ENCODE assay signal across 8 mouse cellular contexts in the genomic region with DNA sequence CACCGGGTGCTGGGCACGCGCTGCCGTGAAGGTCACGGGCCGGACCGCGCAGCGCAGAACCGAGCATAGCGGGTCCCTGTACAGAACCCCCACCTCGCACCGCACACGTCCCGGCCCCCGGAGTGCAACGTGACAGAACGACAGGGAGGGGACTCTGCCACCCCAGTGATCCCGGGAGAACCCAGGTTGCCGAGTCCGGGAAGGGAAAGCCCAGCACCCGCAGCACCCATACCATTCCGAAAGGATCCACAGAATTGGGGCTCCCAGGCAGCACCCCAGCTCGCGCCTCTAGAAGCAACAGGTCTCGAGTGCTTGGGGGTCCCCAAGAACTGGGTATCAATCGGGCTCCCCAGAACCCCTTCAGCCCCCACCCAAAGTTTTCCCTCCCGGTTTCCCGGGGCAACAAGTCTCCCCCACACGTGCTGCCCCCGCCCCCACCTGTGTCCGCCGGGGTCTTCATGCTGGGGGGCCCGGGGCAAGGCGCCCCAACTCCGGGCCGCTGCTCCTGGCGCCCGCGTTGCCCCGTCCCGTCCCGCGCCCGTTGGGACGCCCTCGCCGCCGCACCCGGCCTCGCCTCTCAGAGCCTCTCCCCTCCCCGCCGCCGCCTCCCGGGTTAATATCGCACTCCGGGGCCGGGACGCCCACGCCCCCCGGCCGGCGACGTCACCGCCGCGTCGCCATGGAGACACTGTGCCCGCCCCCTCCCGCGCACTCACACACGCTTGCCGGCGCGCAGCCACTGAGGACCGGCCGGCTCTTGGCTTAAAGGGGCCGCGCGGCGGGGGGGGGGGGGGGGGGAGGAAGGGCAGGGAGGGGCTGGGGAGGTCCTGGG. TPM values are rescaled to one million over a fixed set of nuclear protein-coding genes. Genes with fewer than 3 reads are reported as not detected.
DNase-seq lines count a peak whose midpoint lies in the region; ATAC-seq and TF ChIP-seq lines count a peak whose summit lies in the region.

A gene (minus strand): TSS at position 621 of the 832 bp plus-strand sequence.

- no peaks in the 10 kb centered on the region for H3K9me3 ChIP-seq in embryonic facial prominence, embryonic 15.5 days (replicated peaks)
- no peaks in the 10 kb centered on the region for H3K9me3 ChIP-seq in limb, embryonic 13.5 days
- H3K9me3 ChIP-seq in midbrain, embryonic 15.5 days: no peaks in the 10 kb centered on the region

- peak within 1 kb of the TSS; percentile 94 for H3K4me3 ChIP-seq in bone marrow, adult 2 months (replicated peaks; ENCODE audit: control insufficient read depth, low read depth, low read length)
- peak within 1 kb of the TSS; percentile 97 for H3K4me3 ChIP-seq in embryonic facial prominence, embryonic 15.5 days (replicated peaks)
- H3K4me3 ChIP-seq in limb, embryonic 13.5 days: peak within 1 kb of the TSS; percentile 97
- peak within 1 kb of the TSS; percentile 71 for H3K4me3 ChIP-seq in midbrain, embryonic 15.5 days

- TF ChIP-seq POLR2A in bone marrow, adult 2 months (IDR thresholded peaks at IDR 0.05; ENCODE audit: borderline replicate concordance, control insufficient read depth, low read depth, low read length): peak; percentile 74; the same call in 1 of the 2 replicates

- peak within 1 kb of the TSS; percentile 70 for H3K27ac ChIP-seq in bone marrow, adult 2 months (ENCODE audit: control insufficient read depth, insufficient read depth, low read depth, low read length, poor library complexity)
- peak within 1 kb of the TSS; percentile 99 for H3K27ac ChIP-seq in embryonic facial prominence, embryonic 15.5 days (replicated peaks)
- peak within 1 kb of the TSS; percentile 99 for H3K27ac ChIP-seq in limb, embryonic 13.5 days
- H3K27ac ChIP-seq in midbrain, embryonic 15.5 days: peak within 1 kb of the TSS; percentile 82

- ATAC-seq in embryonic facial prominence, embryonic 15.5 days (ENCODE audit: insufficient number of reproducible peaks, low FRiP score, low TSS enrichment, low read depth): peak; percentile 86
- ATAC-seq in limb, embryonic 13.5 days (ENCODE audit: low FRiP score, low read depth): peak; percentile 81
- peak; percentile 72 for ATAC-seq in midbrain, embryonic 15.5 days (replicated peaks)

- H3K9ac ChIP-seq in embryonic facial prominence, embryonic 15.5 days: peak within 1 kb of the TSS; percentile 90
- H3K9ac ChIP-seq in limb, embryonic 13.5 days: peak within 1 kb of the TSS; percentile 96
- peak within 1 kb of the TSS; percentile 51 for H3K9ac ChIP-seq in midbrain, embryonic 15.5 days

- WGBS in bone marrow, adult 2 months: 1% methylated on average over 77 of the region's 81 CpGs
- WGBS in embryonic facial prominence, embryonic 15.5 days: under 1% methylated on average over 75 of the region's 81 CpGs
- under 1% methylated on average over 77 of the region's 81 CpGs for WGBS in limb, embryonic 13.5 days
- WGBS in midbrain, embryonic 15.5 days: 2% methylated on average over 68 of the region's 81 CpGs

- peak within 1 kb of the TSS; percentile 86 for H3K4me2 ChIP-seq in embryonic facial prominence, embryonic 15.5 days (replicated peaks)
- H3K4me2 ChIP-seq in limb, embryonic 13.5 days (replicated peaks): peak within 1 kb of the TSS; percentile 97
- H3K4me2 ChIP-seq in midbrain, embryonic 15.5 days: peak within 1 kb of the TSS; percentile 100

- peaks cover 9% of the 10 kb centered on the region for H3K36me3 ChIP-seq in embryonic facial prominence, embryonic 15.5 days
- H3K36me3 ChIP-seq in limb, embryonic 13.5 days: peaks cover 11% of the 10 kb centered on the region
- H3K36me3 ChIP-seq in midbrain, embryonic 15.5 days (replicated peaks): no peaks in the 10 kb centered on the region

- no peaks in the 10 kb centered on the region; the same call in 1 of the 2 replicates for H3K4me1 ChIP-seq in bone marrow, adult 2 months (ENCODE audit: control insufficient read depth, insufficient read depth, low read length)
- H3K4me1 ChIP-seq in embryonic facial prominence, embryonic 15.5 days: peaks cover 50% of the 10 kb centered on the region
- peaks cover 47% of the 10 kb centered on the region for H3K4me1 ChIP-seq in limb, embryonic 13.5 days
- peaks cover 59% of the 10 kb centered on the region for H3K4me1 ChIP-seq in midbrain, embryonic 15.5 days

- peak; percentile 77 for DNase-seq in 3T3-L1 (ENCODE audit: low read depth, low spot score)
- DNase-seq in heart, adult 8-10 months (ENCODE audit: low spot score): peak; percentile 90
- peak; percentile 96 for DNase-seq in kidney, adult 9 months
- DNase-seq in spleen, adult 18-20 months: peak; percentile 91 to 95

- no peaks in the 10 kb centered on the region for H3K27me3 ChIP-seq in embryonic facial prominence, embryonic 15.5 days
- H3K27me3 ChIP-seq in limb, embryonic 13.5 days: no peaks in the 10 kb centered on the region
- no peaks in the 10 kb centered on the region for H3K27me3 ChIP-seq in midbrain, embryonic 15.5 days (replicated peaks)

- no peak for TF ChIP-seq CTCF in bone marrow, adult 2 months (IDR thresholded peaks at IDR 0.05; ENCODE audit: control insufficient read depth, insufficient read depth, low read length)

RNA-seq across cellular contexts. Expression of the gene that starts here (rescaled TPM):
- polyA plus RNA-seq in bone marrow, adult 2 months (2011; ENCODE audit: insufficient read depth, insufficient read length, low replicate concordance, missing spikeins): 6.8 and 14.6 TPM in 2 replicates
- 21.0 and 22.1 TPM in 2 replicates for polyA plus RNA-seq in embryonic facial prominence, embryonic 15.5 days (2015; fragmentation: Nextera tagmentation; extraction: Ambion mirVana)
- 10 to 100 TPM; 17.2 to 22.5 (median 21.2) TPM for total RNA-seq in heart, adult 8-10 months (2022)
- 25.6 and 26.6 TPM in 2 replicates for polyA plus RNA-seq in limb, embryonic 13.5 days (2015; fragmentation: Nextera tagmentation; extraction: Ambion mirVana)
- polyA plus RNA-seq in midbrain, embryonic 15.5 days (2015; fragmentation: Nextera tagmentation; extraction: Ambion mirVana): 3.3 and 5.3 TPM in 2 replicates

Comparison
In these comparisons a context has a peak if more than half of its experiments do, and no peak if none do; other contexts are left out.
1. Peak in every context shown above with its lines: DNase-seq, ATAC-seq, H3K4me3 ChIP-seq and H3K27ac ChIP-seq.